Mouse (Mus musculus) spleen, adult 18-20 months (tissue): ENCODE measurements around the gene Ssh3.
A peak's percentile ranks its signal among the peaks of the same experiment; 100 is the strongest.

Source experiments
- DNase-seq, 2 experiments: peaks; one replicate each; pipeline ENCODE4 v3.0.0; 2022; ENCODE audit warnings: mixed read lengths in 2 of 2

The Ssh3 gene

DNA sequence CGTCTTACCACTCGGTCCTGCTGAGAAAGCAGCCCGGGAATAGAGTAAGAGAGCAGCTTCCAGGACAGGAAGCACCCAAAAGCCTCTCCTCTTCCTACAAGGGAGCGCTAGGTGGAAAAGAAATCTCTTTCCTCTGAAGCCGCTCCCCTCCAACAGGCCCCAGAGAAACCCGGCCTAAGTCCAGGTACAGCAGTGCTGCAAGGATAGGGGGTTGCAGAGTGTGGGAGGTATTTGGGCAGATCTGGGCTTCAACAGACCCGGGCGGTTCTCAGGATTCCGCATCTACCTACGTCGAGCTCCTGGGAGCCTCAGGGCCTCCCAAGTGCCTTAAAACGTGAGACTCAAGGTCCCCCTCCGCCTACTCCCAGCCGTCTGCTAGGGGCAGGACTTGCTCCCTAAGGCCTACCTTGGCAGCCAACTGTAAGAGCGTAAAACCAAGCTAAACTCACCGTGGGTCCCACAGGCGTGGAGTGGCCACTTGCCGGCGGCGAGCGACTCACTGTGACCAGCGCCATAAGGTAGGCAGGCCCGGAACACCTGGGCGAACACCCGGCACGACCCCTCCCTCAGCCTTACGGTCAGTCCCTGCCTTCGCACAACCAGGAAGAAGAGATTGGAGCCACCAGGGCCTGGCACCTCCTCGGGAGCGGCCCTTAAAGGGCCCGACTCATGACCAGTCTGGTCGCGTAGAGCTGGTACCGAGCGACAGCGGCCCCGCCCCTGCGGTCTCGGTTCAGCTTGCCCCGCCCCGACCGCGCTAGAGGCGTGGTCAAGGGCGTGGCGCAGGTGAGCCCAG lies at the start of gene Ssh3:
TSS of gene Ssh3 (minus strand) at position 615 of the 796 bp plus-strand sequence.
- DNase-seq = peak; percentile 70 to 84

DNA sequence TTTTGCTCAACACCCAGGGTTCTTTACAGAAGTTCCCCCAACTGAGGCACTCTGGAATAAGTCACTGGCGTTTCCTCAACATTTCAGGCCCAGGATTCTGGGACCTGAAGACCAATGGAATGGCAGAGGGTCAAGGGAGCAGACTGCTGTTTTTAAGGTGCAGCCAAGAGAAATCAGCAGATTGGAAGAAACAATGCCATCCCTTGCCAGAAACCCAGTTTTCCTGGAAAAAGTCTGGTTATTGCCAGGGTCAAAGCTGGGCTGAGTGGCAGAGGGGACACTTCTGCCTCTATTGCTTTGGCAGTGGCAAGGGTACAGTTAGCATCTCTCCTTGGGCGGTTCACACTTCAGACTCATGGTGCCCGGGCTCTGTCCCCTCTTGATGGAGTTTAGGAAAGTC lies 48.2 kb upstream of the Ssh3 start:
- DNase-seq = no peak

- DNase-seq = no peak
Measured at GRCm38 (mm10) chr19:4315223-4315944, 46.4 kb upstream of the Ssh3 start.

DNA sequence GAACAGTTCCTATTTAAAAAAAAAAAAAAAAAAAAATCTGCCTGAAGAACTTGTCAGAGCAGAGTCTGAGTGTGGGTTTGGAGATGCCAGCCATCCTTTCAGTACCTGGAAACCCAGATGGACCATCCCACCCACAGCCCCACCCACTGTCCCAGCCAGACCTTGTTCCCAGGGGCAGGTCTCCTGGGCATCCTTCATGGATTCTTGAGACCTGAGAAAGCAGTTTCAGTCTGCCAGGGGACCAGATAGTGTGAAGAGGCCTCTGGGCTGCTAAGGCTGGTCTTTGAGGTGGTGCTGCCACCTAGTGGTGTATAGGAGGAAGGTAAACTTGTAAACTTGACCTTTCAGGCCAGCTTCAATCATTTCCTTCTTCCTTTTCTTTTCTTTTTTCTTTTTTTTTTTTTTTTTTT lies 40.8 kb upstream of the Ssh3 start:
- peak in 1 of 2 experiments; percentile 49 for DNase-seq

GRCm38 (mm10) chr19:4309302-4309701 lies 40.3 kb upstream of the Ssh3 start:
- DNase-seq = no peak

- peak; percentile 81 to 87 for DNase-seq
Measured at GRCm38 (mm10) chr19:4306190-4306577, 37.2 kb upstream of the Ssh3 start, which contains the start of gene Grk2. Gene Grk2, minus strand, starts transcription at chr19:4306222.

- peak; percentile 58 to 65 for DNase-seq
Measured at GRCm38 (mm10) chr19:4305491-4306189, 36.7 kb upstream of the Ssh3 start.

DNA sequence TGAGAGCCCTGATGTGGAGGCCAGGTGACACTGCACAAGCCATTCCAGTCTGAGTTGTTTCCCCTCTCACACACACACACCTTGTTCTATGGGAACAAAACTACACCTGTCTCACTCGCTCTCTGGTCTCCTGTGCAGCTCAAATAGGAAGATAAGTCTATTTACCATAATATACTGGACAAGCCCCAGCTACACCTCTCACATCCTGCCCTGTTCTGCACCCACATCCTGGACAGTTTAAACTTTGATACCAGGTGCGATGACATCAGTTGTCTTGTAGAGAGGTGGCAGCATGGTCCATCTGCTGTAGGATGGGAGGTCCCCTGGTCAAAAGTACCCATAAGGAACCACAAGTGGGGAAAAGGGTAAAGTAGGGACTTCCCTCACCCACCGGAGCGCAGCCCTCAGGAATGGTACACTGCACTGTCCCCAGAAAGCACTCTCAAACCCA lies 35.9 kb upstream of the Ssh3 start:
- peak; percentile 53 to 58 for DNase-seq

GRCm38 (mm10) chr19:4304251-4304821 lies 35.4 kb upstream of the Ssh3 start:
- DNase-seq = peak; percentile 62 to 75

- peak in 1 of 2 experiments; percentile 35 for DNase-seq
Measured at GRCm38 (mm10) chr19:4303640-4303995, 34.6 kb upstream of the Ssh3 start.

GRCm38 (mm10) chr19:4302936-4303639 lies 34.1 kb upstream of the Ssh3 start:
- peak in 1 of 2 experiments; percentile 26 for DNase-seq

DNA sequence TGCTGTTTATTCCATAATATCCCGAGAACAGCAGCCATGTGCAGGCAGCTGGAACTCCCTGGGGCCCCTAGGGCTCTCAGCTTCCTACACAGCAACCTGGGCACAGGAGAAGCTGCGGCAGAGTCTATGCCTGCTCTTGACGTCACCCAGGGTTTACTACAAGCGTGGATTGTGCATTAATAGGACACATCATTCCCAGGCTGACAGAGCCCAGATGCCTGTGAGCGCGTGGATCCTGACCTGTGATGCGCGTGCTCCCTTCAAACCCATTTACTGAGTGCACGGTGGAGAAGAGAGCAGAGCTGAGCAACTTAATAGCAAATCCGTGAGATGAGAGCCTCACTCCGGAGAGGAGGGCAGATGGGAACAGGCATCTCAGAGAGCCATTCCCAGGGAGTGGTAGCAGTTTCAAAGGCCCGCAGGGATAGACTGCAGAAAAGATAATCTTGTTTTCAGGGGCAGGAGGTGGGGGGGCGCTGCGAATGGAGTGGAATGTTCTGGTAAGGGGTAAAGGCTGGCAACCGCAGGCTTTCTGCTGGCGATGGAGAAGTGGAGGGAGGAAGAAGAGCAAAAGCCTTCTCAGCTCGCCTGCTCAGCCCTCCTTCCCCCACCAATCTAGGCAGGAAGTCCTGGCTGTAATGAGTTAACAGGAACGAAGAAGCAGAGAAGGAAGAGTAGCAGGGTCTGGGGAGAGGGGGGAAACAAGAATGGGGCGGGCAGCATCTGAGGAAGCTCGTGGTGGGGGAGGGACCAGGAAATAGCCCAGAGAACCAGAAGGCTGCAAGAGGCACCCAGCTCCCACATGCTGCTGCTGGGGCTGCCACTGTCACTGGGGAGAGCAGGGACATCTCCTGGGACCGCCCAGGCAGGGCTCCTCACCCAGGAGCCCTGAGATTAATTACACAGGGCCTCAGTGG lies 33.0 kb upstream of the Ssh3 start:
- peak; percentile 77 to 80 for DNase-seq

DNA sequence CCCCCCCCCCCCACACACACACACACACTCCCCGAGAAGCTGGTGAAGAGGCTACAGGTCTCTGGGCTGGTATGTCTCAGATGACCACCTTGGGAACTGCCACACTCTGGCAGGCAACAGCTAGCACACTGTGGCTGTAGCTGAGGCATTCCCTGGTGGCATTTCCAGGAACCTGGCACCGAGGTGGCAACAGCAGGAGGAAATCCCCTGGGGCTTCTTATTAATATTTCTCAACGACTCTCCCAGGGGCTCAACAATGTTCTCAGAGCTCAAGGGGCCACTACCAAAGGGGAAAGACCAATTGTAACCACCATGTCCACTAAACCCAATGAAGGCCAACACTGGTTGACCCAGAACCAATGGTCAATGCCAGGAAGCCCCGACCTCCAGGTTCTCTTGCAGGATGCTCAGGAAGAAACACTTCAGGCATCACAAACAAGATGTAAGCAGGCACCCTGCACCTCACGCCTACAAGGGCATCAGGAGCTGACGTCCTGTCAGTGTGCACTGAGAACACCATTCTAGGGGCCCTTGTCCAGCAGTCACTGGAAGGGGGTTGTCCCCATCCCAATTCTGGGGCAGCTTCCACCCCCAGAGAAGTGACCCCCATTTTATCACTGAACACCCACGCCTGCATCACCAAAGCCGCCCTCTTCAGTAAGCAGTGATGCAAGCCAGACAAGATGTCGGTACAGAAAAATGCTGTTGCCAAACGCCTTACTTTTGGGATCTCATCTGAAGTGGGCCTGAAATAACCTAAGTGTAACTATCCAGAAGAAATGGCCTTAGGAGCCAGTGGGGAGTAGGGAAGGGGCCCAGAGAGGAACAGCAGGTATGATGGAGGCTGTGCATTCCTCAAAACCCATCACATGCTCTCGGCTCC lies 32.1 kb upstream of the Ssh3 start:
- peak in 1 of 2 experiments; percentile 26 for DNase-seq

- DNase-seq = peak; percentile 71 to 84
Measured at GRCm38 (mm10) chr19:4300271-4300704, 31.3 kb upstream of the Ssh3 start.

- DNase-seq = peak; percentile 55 to 68
Measured at GRCm38 (mm10) chr19:4299574-4300270, 30.7 kb upstream of the Ssh3 start.

DNA sequence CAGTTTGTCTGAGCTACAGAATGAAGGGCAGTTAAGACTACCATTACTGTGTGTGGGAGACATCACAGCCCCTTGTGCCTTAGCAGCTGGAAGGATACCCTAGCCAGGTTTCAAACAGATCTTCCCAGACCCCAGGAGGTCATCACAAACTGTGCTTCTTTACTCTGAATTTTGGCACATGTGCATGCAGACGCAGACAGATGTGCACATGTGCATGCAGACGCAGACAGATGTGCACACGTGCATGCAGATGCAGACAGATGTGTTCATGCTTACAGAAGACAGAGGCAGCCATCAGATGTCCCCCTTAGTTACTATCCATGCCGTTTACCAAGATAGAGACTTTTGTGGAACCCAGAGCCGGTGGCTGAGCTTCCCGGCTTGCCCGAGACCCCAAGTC lies 30.1 kb upstream of the Ssh3 start:
- no peak for DNase-seq

DNA sequence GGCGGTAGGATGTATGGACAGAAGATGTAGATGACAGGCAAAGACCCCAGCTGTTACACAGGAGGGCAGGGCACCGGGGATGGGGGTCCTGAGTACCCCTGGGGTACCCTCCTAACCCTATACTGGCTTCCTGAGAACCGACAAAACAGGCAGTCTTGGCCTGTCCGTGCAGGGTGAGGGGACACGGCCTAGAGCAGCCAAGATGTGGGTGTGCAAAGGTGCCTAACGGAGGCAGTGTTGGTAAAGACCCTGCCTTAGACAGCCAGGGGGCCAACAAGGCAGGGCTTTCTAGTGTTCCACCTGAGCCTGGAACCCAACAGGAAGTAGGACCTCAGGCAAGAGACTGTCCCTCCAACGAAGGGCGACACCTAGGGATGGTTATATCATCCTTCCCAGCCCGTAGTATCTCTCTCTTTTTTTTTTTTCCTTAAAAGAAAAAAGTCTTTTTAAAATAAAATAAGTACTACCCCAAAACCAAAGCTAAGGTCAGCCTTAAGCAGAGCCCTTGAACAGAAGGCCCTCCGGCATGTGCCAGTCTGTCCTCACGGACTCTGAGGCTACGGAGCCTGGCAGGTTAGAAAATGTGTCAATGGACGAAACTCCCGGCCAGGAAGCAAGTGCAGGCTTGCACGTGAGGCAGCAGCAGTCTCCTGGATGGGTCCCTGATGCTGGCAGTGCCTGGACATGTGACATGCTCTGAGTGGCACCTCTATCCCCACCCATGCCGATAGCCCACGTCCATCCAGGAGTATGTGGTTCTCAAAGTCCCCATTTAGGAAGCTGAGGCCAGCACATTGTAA lies 29.5 kb upstream of the Ssh3 start:
- peak in 1 of 2 experiments; percentile 27 for DNase-seq

DNA sequence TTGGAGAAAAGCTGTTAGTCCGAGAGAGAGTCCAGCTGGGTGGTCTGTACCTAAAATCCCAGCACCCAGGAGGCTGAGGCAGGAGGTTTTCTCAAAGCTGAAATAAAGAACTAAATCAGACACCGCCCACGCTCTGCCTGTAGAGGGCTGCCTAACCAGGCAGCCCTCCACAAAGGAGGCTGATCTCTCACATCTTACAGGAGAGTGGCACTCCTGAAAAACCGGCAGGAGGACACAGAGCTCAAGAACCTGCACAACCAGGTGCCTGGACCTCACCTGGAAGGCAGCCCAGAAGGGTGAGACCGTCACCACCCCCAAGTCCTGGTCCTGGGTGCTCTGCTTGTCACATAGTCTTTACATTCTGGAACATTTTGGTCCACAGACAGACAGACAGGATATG lies 28.9 kb upstream of the Ssh3 start:
- peak in 1 of 2 experiments; percentile 43 for DNase-seq
